Mouse (Mus musculus) E14TG2a.4 (cell line): ENCODE data around the gene Map1b.

ENCODE experiments used
- H3K27me3 ChIP-seq: 2 replicates; pipeline ENCODE4 v1.6.1; 2014; ENCODE audit warnings: low read length, control low read depth; ENCODE audit not compliant: insufficient read depth
- H3K36me3 ChIP-seq: 2 replicates; pipeline ENCODE4 v1.6.1; 2014; ENCODE audit warnings: low read length, control low read depth; ENCODE audit not compliant: insufficient read depth
- H3K4me1 ChIP-seq: replicated peaks from 2 replicates; pipeline ENCODE4 v1.6.1; 2014; ENCODE audit warnings: low read depth, low read length, control low read depth
- H3K4me3 ChIP-seq: replicated peaks from 2 replicates; pipeline ENCODE4 v1.5.1; 2014; ENCODE audit warnings: mild to moderate bottlenecking, low read length
- H3K9me3 ChIP-seq: 2 replicates; pipeline ENCODE4 v1.6.1; 2014; ENCODE audit warnings: low read length, control low read depth
- CTCF ChIP-seq: conservative IDR thresholded peaks from 2 replicates; pipeline ENCODE4 v1.5.1; 2014; ENCODE audit warnings: low read length
- NANOG ChIP-seq: IDR thresholded peaks from 2 replicates; pipeline ENCODE4 v1.6.1; 2014; ENCODE audit warnings: borderline replicate concordance, low read length, mixed read lengths
- POU5F1 ChIP-seq: IDR thresholded peaks from 2 replicates; pipeline ENCODE4 v1.6.1; 2014; ENCODE audit warnings: low read length, borderline replicate concordance

The Map1b gene

GRCm38 (mm10) chr13:99489175-99489574, 27.2 kb downstream of the Map1b start:
- TF ChIP-seq CTCF (no peak), NANOG (no peak), POU5F1 (no peak)
- Histone ChIP-seq H3K9me3 (no peaks in the 10 kb centered on the region), H3K36me3 (peaks cover 78% of the 10 kb centered on the region), H3K27me3 (no peaks in the 10 kb centered on the region), H3K4me3 (no peak overlapping the region), H3K4me1 (peaks cover 28% of the 10 kb centered on the region)

GRCm38 (mm10) chr13:99485861-99486260, 30.5 kb downstream of the Map1b start:
- no peak for TF ChIP-seq POU5F1
- TF ChIP-seq CTCF, result no peak
- no peak for TF ChIP-seq NANOG
- H3K4me3 ChIP-seq, result no peak overlapping the region
- H3K36me3 ChIP-seq, result peaks cover 52% of the 10 kb centered on the region
- peaks cover 23% of the 10 kb centered on the region for H3K4me1 ChIP-seq
- H3K27me3 ChIP-seq, result no peaks in the 10 kb centered on the region
- no peaks in the 10 kb centered on the region for H3K9me3 ChIP-seq

DNA sequence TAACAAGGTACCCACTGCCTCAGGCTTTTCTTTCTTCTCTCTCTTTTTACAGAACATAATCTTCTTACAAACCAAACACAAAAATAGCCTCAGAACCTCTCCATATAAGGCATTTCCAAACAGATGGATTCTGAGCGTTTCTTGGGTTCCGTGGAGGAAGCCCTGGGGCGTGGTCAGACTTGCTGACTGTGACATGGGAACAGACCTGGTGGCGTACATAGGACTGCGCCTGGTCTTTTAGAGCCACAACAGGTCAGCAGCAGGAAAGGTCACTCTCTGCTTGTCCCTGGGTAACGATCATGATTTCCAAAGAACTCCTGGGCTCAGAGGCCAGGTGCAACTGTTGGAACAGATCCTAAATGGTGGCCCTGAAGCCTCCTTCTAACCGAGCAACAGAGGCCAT, 31.0 kb downstream of the Map1b start:
- H3K9me3 ChIP-seq, result no peaks in the 10 kb centered on the region
- H3K4me3 ChIP-seq, result no peak overlapping the region
- H3K4me1 ChIP-seq, result peaks cover 23% of the 10 kb centered on the region
- H3K36me3 ChIP-seq, result peaks cover 46% of the 10 kb centered on the region
- TF ChIP-seq NANOG, result no peak
- no peak for TF ChIP-seq POU5F1
- TF ChIP-seq CTCF, result no peak
- no peaks in the 10 kb centered on the region for H3K27me3 ChIP-seq

GRCm38 (mm10) chr13:99484905-99485304, 31.4 kb downstream of the Map1b start:
- peaks cover 44% of the 10 kb centered on the region for H3K36me3 ChIP-seq
- H3K4me3 ChIP-seq, result no peak overlapping the region
- no peaks in the 10 kb centered on the region for H3K9me3 ChIP-seq
- H3K4me1 ChIP-seq, result peaks cover 23% of the 10 kb centered on the region
- TF ChIP-seq POU5F1 (no peak), CTCF (no peak), NANOG (no peak)
- no peaks in the 10 kb centered on the region for H3K27me3 ChIP-seq

GRCm38 (mm10) chr13:99483433-99483832, 32.9 kb downstream of the Map1b start:
- Histone ChIP-seq H3K27me3 (no peaks in the 10 kb centered on the region), H3K36me3 (peaks cover 46% of the 10 kb centered on the region), H3K4me3 (no peak overlapping the region), H3K4me1 (peaks cover 23% of the 10 kb centered on the region), H3K9me3 (no peaks in the 10 kb centered on the region)
- TF ChIP-seq POU5F1, result no peak
- TF ChIP-seq CTCF, result no peak
- TF ChIP-seq NANOG, result no peak

GRCm38 (mm10) chr13:99475488-99475887, 40.9 kb downstream of the Map1b start:
- Histone ChIP-seq H3K4me3 (no peak overlapping the region), H3K9me3 (no peaks in the 10 kb centered on the region), H3K4me1 (peaks cover 16% of the 10 kb centered on the region), H3K27me3 (no peaks in the 10 kb centered on the region), H3K36me3 (peaks cover 54% of the 10 kb centered on the region)
- no peak for TF ChIP-seq NANOG
- no peak for TF ChIP-seq CTCF
- TF ChIP-seq POU5F1, result no peak

DNA sequence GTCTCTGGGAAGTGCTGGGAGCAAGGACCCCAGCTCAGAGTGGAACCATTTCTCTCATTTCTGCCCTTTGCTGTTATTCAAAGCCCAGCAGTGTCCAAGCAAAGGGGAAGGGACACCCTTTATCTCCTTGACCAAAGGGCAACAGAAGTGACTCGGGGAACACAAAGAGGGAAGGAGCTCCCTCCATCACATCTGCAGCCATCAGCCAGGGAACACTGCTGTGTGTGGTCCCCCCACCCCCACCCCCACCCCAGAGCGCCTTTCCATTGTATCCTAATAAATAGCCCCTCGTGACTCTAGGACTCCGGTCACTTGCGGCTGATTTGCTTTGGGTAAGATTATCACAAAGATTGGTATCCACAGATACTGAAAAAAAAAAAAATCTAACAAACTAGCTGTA, 41.3 kb downstream of the Map1b start:
- Histone ChIP-seq H3K36me3 (peaks cover 58% of the 10 kb centered on the region), H3K27me3 (no peaks in the 10 kb centered on the region), H3K4me1 (peaks cover 18% of the 10 kb centered on the region), H3K4me3 (no peak overlapping the region), H3K9me3 (no peaks in the 10 kb centered on the region)
- TF ChIP-seq NANOG (no peak), POU5F1 (no peak), CTCF (no peak)

DNA sequence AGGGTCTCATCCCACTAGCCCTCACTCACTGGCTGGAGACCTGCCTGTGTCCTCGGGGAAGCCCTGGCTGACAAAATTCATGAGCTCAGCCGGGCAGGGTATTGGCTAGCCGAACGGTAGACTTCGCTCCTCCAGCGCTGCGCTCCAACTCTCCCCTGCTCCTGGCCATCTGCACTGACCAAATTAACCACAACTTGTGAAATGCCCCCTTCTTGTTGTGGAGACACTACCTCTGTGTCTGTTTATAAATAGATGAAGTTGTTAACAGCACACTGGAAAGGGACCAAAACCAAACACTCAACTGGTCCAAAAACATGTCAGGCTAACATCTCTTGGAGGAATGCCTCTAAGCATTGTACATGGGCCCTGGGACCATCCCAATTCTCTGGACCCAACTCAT, 42.2 kb downstream of the Map1b start:
- peaks cover 56% of the 10 kb centered on the region for H3K36me3 ChIP-seq

DNA sequence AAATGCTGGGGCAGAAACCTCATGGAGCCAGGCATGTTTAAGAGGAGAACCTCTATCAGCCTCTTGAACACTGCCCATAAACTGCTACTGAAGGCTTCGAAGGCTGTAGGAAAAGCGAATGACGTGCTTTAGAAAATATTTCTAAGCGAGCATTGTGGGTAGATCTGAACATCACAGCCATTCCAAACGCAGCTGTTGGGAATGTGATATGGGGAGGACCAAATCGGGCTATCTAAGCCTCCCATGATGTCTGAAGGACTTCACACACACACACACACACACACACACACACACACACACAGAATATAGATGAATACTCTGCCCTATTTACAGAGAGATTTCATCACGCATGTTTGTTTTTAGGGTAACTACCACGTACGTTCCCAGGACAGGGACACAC, 44.3 kb downstream of the Map1b start:
- Histone ChIP-seq H3K4me1 (peaks cover 20% of the 10 kb centered on the region), H3K4me3 (no peak overlapping the region), H3K36me3 (peaks cover 46% of the 10 kb centered on the region), H3K27me3 (no peaks in the 10 kb centered on the region), H3K9me3 (no peaks in the 10 kb centered on the region)
- TF ChIP-seq CTCF (no peak), NANOG (no peak), POU5F1 (no peak)

More for the DNA sequence above, 42.2 kb downstream of the Map1b start:
- Histone ChIP-seq H3K9me3 (no peaks in the 10 kb centered on the region), H3K4me3 (no peak overlapping the region), H3K4me1 (peaks cover 18% of the 10 kb centered on the region), H3K27me3 (no peaks in the 10 kb centered on the region)
- TF ChIP-seq CTCF (no peak), NANOG (no peak), POU5F1 (no peak)

DNA sequence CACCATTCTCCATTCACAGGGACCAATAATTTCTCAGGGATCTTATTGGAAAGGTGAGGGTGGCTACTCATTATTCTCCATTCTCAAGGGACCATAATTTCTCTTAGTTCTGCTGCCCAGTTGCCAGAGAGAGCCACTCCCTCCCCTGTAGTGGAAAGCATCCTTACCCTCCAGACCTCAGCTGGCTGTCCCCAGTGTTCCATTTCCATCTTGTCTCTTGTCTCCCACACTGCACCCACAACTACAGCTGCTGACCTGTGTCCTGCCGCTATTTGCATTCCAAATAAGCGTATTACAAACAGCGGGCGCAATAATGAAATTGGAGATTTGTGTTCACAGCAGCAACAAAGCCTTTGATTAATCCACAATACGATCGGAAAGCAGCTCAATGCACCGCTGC, 46.3 kb downstream of the Map1b start:
- H3K4me1 ChIP-seq, result peaks cover 20% of the 10 kb centered on the region
- no peaks in the 10 kb centered on the region for H3K27me3 ChIP-seq
- TF ChIP-seq NANOG (no peak), CTCF (no peak), POU5F1 (no peak)
- no peaks in the 10 kb centered on the region for H3K9me3 ChIP-seq
- no peak overlapping the region for H3K4me3 ChIP-seq
- H3K36me3 ChIP-seq, result peaks cover 31% of the 10 kb centered on the region
